Mouse (Mus musculus): ENCODE measurements around the gene Lcat. TPM values are rescaled to one million over a fixed set of nuclear protein-coding genes. Genes with fewer than 3 reads are reported as not detected.
A peak's percentile ranks its signal among the peaks of the same experiment; 100 is the strongest.

The Lcat gene
- polyA plus RNA-seq, 1 experiment, result 1.4 TPM

DNA sequence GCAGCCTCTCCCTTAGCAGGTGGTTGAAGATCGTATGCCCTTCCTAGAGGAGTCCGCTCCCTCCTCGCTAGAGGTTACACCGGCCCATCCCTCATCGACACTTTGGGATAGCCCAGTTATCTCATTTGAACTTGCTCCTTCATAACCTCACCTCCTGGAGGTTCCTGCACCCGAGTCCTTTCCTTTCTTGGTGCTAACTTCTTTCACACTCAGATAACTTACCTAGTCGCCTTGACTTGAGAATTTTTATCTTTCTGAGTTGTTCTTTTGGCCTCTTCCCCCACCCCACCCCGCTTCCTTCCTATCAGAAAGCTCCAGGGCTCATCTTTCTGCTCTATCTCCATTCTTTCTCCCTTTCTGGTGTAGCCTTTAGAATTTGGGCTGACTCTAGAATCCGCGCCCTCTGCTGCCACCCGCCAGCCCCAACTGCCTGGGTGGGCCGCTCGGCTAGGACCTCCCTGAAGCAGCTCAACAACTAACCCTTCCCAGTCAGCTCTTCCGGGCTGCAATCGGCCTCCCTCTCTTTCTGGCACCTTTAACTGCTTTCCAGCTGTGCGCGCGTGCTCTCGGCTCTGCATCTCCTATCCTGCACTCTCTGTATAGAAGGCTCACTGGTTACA is 23.6 kb upstream of the Lcat start:
- Histone ChIP-seq H3K36me3 (ENCODE audit: control insufficient read depth, insufficient read depth) (no peaks in the 10 kb centered on the region), H3K79me2 (ENCODE audit: control insufficient read depth, insufficient read depth) (peaks cover 40% of the 10 kb centered on the region), H3K4me3 (ENCODE audit: insufficient read depth, poor library complexity, severe bottlenecking) (no peak overlapping the region), H3ac (ENCODE audit: control insufficient read depth, insufficient read length, low read depth) (no peak overlapping the region), H3K27me3 (ENCODE audit: control insufficient read depth, insufficient read depth, insufficient read length) (no peaks in the 10 kb centered on the region), H3K79me3 (ENCODE audit: low read depth) (peaks cover 31% of the 10 kb centered on the region)
- TF ChIP-seq FOSL1 (IDR thresholded peaks at IDR 0.05; ENCODE audit: insufficient read depth, low read length, poor library complexity, severe bottlenecking) (no peak), CTCF (IDR thresholded peaks at IDR 0.05; ENCODE audit: control insufficient read depth, insufficient read depth, insufficient read length) (no peak), CEBPB (IDR thresholded peaks at IDR 0.05; ENCODE audit: low read depth) (no peak), MYOD1 (IDR thresholded peaks at IDR 0.05; ENCODE audit: control insufficient read depth, insufficient read length, low read depth) (no peak), USF1 (IDR thresholded peaks at IDR 0.05; ENCODE audit: low read depth) (no peak), MAX (IDR thresholded peaks at IDR 0.05) (no peak), MYOG (IDR thresholded peaks at IDR 0.05; ENCODE audit: control insufficient read depth, extremely low read depth, insufficient read length) (no peak)

DNA sequence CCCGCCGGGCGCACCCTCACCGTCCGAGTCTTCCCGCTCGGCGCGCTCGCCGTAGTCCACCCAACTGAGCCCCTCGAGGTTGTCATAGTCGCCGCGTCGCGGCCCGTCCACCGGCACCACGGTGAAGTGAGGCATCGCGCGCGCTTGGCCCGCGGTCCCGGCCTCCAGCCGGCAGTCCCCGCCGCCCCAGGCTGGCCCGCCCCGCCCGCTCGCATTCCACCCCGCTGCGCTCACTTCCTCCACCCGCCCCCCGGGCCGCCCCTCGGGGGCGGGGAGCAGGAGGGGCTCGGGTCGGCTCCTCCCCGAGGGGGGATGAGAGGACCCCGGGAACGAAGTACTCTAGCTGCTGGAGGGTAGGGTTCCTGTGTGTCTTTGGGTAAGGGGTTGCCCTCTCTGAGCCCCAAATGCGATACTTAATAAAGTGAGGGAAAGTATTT is 22.7 kb upstream of the Lcat start, which contains the start of gene Slc12a4:
Gene Slc12a4 (minus strand): TSS at position 193 of the 437 bp plus-strand sequence.
- Histone ChIP-seq H3K4me3 (ENCODE audit: insufficient read depth, poor library complexity, severe bottlenecking) (peak within 1 kb of the TSS; percentile 76), H3K36me3 (ENCODE audit: control insufficient read depth, insufficient read depth) (no peaks in the 10 kb centered on the region), H3K79me2 (ENCODE audit: control insufficient read depth, insufficient read depth) (peaks cover 49% of the 10 kb centered on the region), H3K79me3 (ENCODE audit: low read depth) (peaks cover 40% of the 10 kb centered on the region), H3K27me3 (ENCODE audit: control insufficient read depth, insufficient read depth, insufficient read length) (no peaks in the 10 kb centered on the region), H3ac (ENCODE audit: control insufficient read depth, insufficient read length, low read depth) (peak within 1 kb of the TSS; percentile 95)
- TF ChIP-seq CTCF (IDR thresholded peaks at IDR 0.05; ENCODE audit: control insufficient read depth, insufficient read depth, insufficient read length) (no peak), CEBPB (IDR thresholded peaks at IDR 0.05; ENCODE audit: low read depth) (no peak), MAX (IDR thresholded peaks at IDR 0.05) (no peak), FOSL1 (IDR thresholded peaks at IDR 0.05; ENCODE audit: insufficient read depth, low read length, poor library complexity, severe bottlenecking) (no peak), USF1 (IDR thresholded peaks at IDR 0.05; ENCODE audit: low read depth) (no peak), MYOD1 (IDR thresholded peaks at IDR 0.05; ENCODE audit: control insufficient read depth, insufficient read length, low read depth) (no peak), MYOG (IDR thresholded peaks at IDR 0.05; ENCODE audit: control insufficient read depth, extremely low read depth, insufficient read length) (no peak)

- no peaks in the 10 kb centered on the region for H3K36me3 ChIP-seq (ENCODE audit: control insufficient read depth, insufficient read depth)
- H3ac ChIP-seq (ENCODE audit: control insufficient read depth, insufficient read length, low read depth), result peak overlapping the region; percentile 95
- H3K79me2 ChIP-seq (ENCODE audit: control insufficient read depth, insufficient read depth), result peaks cover 55% of the 10 kb centered on the region
- no peak for TF ChIP-seq FOSL1 (IDR thresholded peaks at IDR 0.05; ENCODE audit: insufficient read depth, low read length, poor library complexity, severe bottlenecking)
- no peak for TF ChIP-seq CEBPB (IDR thresholded peaks at IDR 0.05; ENCODE audit: low read depth)
- TF ChIP-seq MYOD1 (IDR thresholded peaks at IDR 0.05; ENCODE audit: control insufficient read depth, insufficient read length, low read depth), result no peak
- no peak for TF ChIP-seq USF1 (IDR thresholded peaks at IDR 0.05; ENCODE audit: low read depth)
- no peak for TF ChIP-seq CTCF (IDR thresholded peaks at IDR 0.05; ENCODE audit: control insufficient read depth, insufficient read depth, insufficient read length)
- no peak for TF ChIP-seq MYOG (IDR thresholded peaks at IDR 0.05; ENCODE audit: control insufficient read depth, extremely low read depth, insufficient read length)
- TF ChIP-seq MAX (IDR thresholded peaks at IDR 0.05), result no peak
- no peaks in the 10 kb centered on the region for H3K27me3 ChIP-seq (ENCODE audit: control insufficient read depth, insufficient read depth, insufficient read length)
- H3K4me3 ChIP-seq (ENCODE audit: insufficient read depth, poor library complexity, severe bottlenecking), result peak overlapping the region; percentile 76
- H3K79me3 ChIP-seq (ENCODE audit: low read depth), result peaks cover 44% of the 10 kb centered on the region
Measured at GRCm38 (mm10) chr8:105965266-105965904, 22.2 kb upstream of the Lcat start.

- H3ac ChIP-seq (ENCODE audit: control insufficient read depth, insufficient read length, low read depth), result peak overlapping the region; percentile 95
- peaks cover 62% of the 10 kb centered on the region for H3K79me2 ChIP-seq (ENCODE audit: control insufficient read depth, insufficient read depth)
- TF ChIP-seq FOSL1 (IDR thresholded peaks at IDR 0.05; ENCODE audit: insufficient read depth, low read length, poor library complexity, severe bottlenecking) (no peak), USF1 (IDR thresholded peaks at IDR 0.05; ENCODE audit: low read depth) (no peak), MAX (IDR thresholded peaks at IDR 0.05) (no peak), MYOD1 (IDR thresholded peaks at IDR 0.05; ENCODE audit: control insufficient read depth, insufficient read length, low read depth) (no peak)
- H3K4me3 ChIP-seq (ENCODE audit: insufficient read depth, poor library complexity, severe bottlenecking), result peak overlapping the region; percentile 76
- H3K27me3 ChIP-seq (ENCODE audit: control insufficient read depth, insufficient read depth, insufficient read length), result no peaks in the 10 kb centered on the region
- H3K79me3 ChIP-seq (ENCODE audit: low read depth), result peaks cover 45% of the 10 kb centered on the region
- H3K36me3 ChIP-seq (ENCODE audit: control insufficient read depth, insufficient read depth), result peaks cover 5% of the 10 kb centered on the region
Measured at GRCm38 (mm10) chr8:105964506-105965265, 21.5 kb upstream of the Lcat start.

DNA sequence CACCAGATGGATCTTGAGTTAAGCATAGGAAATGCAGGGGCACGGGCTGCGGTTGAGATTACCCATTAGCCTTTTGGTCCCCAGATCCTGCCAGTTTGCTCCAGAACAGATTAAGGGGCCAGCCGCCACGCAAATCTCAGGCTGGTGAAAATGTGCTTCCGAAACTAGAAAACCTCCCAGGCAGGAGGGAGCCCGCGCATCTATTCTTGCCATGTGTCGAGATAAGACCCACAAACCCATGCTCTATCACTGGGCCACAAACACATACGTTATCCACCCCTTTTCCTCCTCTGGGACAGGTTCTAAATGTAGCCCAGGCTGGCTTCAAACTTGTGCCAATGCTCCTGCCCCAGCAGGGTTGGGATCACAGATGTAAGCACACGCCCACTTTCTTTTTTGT is 18.4 kb upstream of the Lcat start:
- TF ChIP-seq MYOG (IDR thresholded peaks at IDR 0.05; ENCODE audit: control insufficient read depth, extremely low read depth, insufficient read length), result no peak
- no peak for TF ChIP-seq CEBPB (IDR thresholded peaks at IDR 0.05; ENCODE audit: low read depth)
- no peak for TF ChIP-seq FOSL1 (IDR thresholded peaks at IDR 0.05; ENCODE audit: insufficient read depth, low read length, poor library complexity, severe bottlenecking)
- TF ChIP-seq CTCF (IDR thresholded peaks at IDR 0.05; ENCODE audit: control insufficient read depth, insufficient read depth, insufficient read length), result no peak
- Histone ChIP-seq H3ac (ENCODE audit: control insufficient read depth, insufficient read length, low read depth) (no peak overlapping the region), H3K4me3 (ENCODE audit: insufficient read depth, poor library complexity, severe bottlenecking) (no peak overlapping the region), H3K27me3 (ENCODE audit: control insufficient read depth, insufficient read depth, insufficient read length) (no peaks in the 10 kb centered on the region), H3K36me3 (ENCODE audit: control insufficient read depth, insufficient read depth) (peaks cover 30% of the 10 kb centered on the region), H3K79me2 (ENCODE audit: control insufficient read depth, insufficient read depth) (peaks cover 70% of the 10 kb centered on the region), H3K79me3 (ENCODE audit: low read depth) (peaks cover 48% of the 10 kb centered on the region)
